Mouse (Mus musculus): Measurements from ENCODE around the gene Gm21972.

DNA sequence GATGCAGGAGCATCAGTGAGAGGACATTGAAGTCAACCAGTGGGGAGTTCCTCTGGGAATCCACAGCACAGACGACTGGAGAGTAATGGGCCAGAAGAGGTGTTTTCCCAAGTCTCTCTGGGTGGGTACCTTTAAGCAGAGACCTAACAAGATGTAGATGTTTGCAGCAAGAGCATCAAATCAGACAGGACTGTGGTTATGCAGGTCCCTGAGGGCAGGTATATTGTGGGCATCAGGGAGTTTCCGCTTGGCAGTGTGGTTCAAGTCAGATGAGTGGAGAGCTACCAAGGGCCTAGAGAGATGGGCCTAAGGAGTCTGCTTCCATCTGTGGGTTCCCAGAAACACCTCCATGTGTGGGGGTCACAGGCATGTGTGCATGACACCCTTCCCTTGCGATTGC, 22.6 kb downstream of the Gm21972 start:
- TF ChIP-seq CTCF (IDR thresholded peaks at IDR 0.05; ENCODE audit: low read depth) = no peak
- TF ChIP-seq EP300 (IDR thresholded peaks at IDR 0.05; ENCODE audit: low read depth) = no peak
